Mouse (Mus musculus): Measurements from ENCODE around the gene Dohh. TPM values are rescaled to one million over a fixed set of nuclear protein-coding genes. Genes with fewer than 3 reads are reported as not detected.
A peak's percentile ranks its signal among the peaks of the same experiment; 100 is the strongest.

The Dohh gene
- polyA plus RNA-seq, 1 experiment from 2014 or later = 109 TPM

DNA sequence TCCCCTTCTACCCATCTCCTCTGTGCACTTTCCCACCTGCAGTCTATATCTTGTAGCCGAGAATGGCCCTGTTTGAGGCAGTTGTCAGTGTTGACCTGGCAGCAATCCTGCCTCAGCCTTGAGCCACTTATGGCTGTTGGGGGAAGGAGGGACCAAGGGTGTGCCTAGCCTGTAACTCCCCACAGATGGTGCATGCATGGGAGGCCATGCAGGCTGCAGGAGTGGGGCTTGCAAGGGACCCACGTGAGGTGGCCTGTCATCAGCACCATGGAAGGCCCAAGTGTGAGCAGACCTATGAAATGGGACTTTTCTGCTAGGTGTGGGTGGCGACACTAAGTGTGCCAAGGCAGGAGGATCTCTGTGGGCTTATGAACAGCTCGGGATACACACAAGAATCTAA, 19.2 kb upstream of the Dohh start:
- ATAC-seq = peak; percentile 19; the same call in 1 of the 2 replicates
- 37% methylated on average over 4 of the region's 4 CpGs for WGBS
- H3K27ac ChIP-seq (ENCODE audit: low read length) = peak overlapping the region; percentile 46

DNA sequence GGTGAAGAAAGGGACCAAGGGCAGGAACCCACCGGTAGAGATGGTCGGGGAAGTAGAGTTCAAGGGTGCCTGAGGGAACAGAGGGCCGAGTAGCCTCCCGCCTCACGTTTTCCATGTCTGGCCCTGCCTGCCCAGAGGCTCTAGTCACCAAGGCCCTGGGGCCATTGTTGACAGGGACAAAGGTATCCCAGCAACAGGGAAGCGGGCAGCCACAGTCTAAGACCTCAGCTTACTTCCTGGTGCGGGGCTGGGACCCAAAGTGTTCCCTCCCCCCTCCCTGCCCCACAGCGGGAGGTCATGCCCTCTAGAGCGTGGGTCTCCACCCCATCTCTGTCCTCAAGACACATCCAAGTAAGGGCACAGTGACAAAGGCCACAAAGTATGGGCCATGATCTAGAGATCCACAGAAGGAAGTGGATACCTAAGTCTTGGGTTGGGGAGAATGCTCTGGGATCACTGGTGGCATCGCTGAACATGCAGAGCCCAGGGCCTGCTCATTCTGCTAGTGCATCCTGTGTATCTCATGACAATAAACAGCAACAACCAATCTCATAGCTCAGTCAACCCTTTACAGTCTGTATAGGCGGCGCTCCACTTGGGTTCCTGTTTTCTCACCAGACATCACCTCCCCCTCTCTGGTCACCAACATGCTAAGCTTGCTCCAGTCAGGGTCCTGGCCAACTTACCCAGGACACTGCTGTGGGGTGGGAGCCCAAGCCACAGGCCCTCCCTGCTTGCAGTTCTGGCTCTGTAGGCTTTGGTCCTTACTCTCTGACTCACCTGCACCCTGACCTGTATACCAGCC, 18.4 kb upstream of the Dohh start, which contains the start of gene 4930404N11Rik:
4930404N11Rik (minus strand) TSS at position 145 of the 805 bp plus-strand sequence.
- Histone ChIP-seq H3K4me1 (ENCODE audit: control insufficient read depth, insufficient read depth, low read length) (peaks cover 52% of the 10 kb centered on the region), H3K9me3 (ENCODE audit: control insufficient read depth, low read length) (no peaks in the 10 kb centered on the region), H3K9ac (ENCODE audit: low read depth, low read length) (peak within 1 kb of the TSS; percentile 61), H3K27ac (ENCODE audit: low read length) (peak within 1 kb of the TSS; percentile 46), H3K36me3 (ENCODE audit: control insufficient read depth, insufficient read depth, low read length) (peaks cover 53% of the 10 kb centered on the region), H3K4me2 (ENCODE audit: low read depth, low read length) (peak within 1 kb of the TSS; percentile 44), H3K4me3 (ENCODE audit: low read length) (peak within 1 kb of the TSS; percentile 38), H3K27me3 (replicated peaks; ENCODE audit: control insufficient read depth, insufficient read depth, low read length) (peaks cover 4% of the 10 kb centered on the region; the same call in 1 of the 2 replicates)
- peak; percentile 53 for ATAC-seq
- WGBS = 28% methylated on average over 12 of the region's 12 CpGs

More for the DNA sequence above, 19.2 kb upstream of the Dohh start:
- Histone ChIP-seq H3K4me1 (ENCODE audit: control insufficient read depth, insufficient read depth, low read length) (peaks cover 58% of the 10 kb centered on the region), H3K9me3 (ENCODE audit: control insufficient read depth, low read length) (no peaks in the 10 kb centered on the region), H3K4me3 (ENCODE audit: low read length) (no peak overlapping the region), H3K36me3 (ENCODE audit: control insufficient read depth, insufficient read depth, low read length) (peaks cover 47% of the 10 kb centered on the region), H3K27me3 (replicated peaks; ENCODE audit: control insufficient read depth, insufficient read depth, low read length) (peaks cover 4% of the 10 kb centered on the region; the same call in 1 of the 2 replicates), H3K4me2 (ENCODE audit: low read depth, low read length) (no peak overlapping the region), H3K9ac (ENCODE audit: low read depth, low read length) (peak overlapping the region; percentile 61; the same call in 1 of the 2 replicates)

DNA sequence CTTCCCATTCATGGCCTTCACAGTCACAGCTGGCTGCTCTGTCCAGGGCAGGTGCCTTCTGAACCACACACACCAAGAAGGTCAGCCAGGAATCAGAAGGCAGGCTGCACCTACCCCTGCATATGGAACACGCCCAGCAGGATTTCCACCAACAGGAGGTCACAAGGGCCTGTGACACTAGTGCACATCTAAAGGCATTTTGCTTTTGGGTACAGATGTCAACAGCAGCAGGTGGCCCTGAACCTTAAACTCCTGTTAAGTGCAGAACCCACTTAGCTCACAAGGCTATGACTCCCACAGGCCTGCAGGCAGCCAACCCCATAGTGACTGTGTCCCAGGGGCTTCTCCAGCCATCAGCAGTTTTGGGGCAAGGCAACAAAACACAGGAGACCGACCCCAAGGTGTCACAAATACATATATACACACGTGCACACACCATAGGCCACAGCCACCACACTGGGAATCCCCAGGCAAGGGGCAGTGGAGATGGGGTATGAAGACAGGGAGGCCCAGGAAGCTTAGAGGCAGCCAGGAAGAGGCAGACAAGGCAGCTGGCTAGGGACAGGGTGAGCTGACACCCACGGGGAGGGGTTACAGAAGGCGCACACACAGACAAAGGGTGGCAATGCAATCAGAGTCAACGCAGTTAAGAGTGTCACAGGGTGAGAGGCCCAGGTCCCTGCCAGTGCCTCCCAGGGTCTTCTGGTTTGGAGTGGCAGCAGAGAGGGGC, 17.6 kb upstream of the Dohh start:
- Histone ChIP-seq H3K27ac (ENCODE audit: low read length) (peak overlapping the region; percentile 46), H3K4me3 (ENCODE audit: low read length) (no peak overlapping the region), H3K9me3 (ENCODE audit: control insufficient read depth, low read length) (no peaks in the 10 kb centered on the region), H3K4me2 (ENCODE audit: low read depth, low read length) (no peak overlapping the region), H3K4me1 (ENCODE audit: control insufficient read depth, insufficient read depth, low read length) (peaks cover 46% of the 10 kb centered on the region), H3K27me3 (replicated peaks; ENCODE audit: control insufficient read depth, insufficient read depth, low read length) (peaks cover 4% of the 10 kb centered on the region; the same call in 1 of the 2 replicates), H3K36me3 (ENCODE audit: control insufficient read depth, insufficient read depth, low read length) (peaks cover 51% of the 10 kb centered on the region), H3K9ac (ENCODE audit: low read depth, low read length) (peak overlapping the region; percentile 29; the same call in 1 of the 2 replicates)
- WGBS = 70% methylated on average over 6 of the region's 6 CpGs
- peak; percentile 32 for ATAC-seq

DNA sequence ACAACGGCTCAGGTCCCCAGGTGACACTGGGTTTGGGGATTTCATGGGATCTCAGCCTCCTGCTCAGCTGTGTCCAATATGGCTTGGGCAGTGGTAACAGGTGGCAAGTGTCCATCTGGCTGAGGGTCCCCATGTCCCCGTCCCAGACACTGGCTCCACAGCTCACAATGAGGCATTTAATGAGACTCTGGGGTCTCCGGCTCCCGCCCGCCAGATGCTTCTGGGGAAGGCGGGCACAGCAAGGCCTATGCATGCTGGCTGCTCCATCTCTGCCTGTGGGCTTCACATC, 17.1 kb upstream of the Dohh start:
- no peak overlapping the region for H3K9ac ChIP-seq (ENCODE audit: low read depth, low read length)
- no peaks in the 10 kb centered on the region for H3K9me3 ChIP-seq (ENCODE audit: control insufficient read depth, low read length)
- no peak overlapping the region for H3K27ac ChIP-seq (ENCODE audit: low read length)
- H3K27me3 ChIP-seq (replicated peaks; ENCODE audit: control insufficient read depth, insufficient read depth, low read length) = peaks cover 4% of the 10 kb centered on the region; the same call in 1 of the 2 replicates
- no peak overlapping the region for H3K4me3 ChIP-seq (ENCODE audit: low read length)
- no peak for ATAC-seq
- no peak overlapping the region for H3K4me2 ChIP-seq (ENCODE audit: low read depth, low read length)
- H3K36me3 ChIP-seq (ENCODE audit: control insufficient read depth, insufficient read depth, low read length) = peaks cover 51% of the 10 kb centered on the region
- H3K4me1 ChIP-seq (ENCODE audit: control insufficient read depth, insufficient read depth, low read length) = peaks cover 42% of the 10 kb centered on the region
- 84% methylated on average over 6 of the region's 6 CpGs for WGBS

DNA sequence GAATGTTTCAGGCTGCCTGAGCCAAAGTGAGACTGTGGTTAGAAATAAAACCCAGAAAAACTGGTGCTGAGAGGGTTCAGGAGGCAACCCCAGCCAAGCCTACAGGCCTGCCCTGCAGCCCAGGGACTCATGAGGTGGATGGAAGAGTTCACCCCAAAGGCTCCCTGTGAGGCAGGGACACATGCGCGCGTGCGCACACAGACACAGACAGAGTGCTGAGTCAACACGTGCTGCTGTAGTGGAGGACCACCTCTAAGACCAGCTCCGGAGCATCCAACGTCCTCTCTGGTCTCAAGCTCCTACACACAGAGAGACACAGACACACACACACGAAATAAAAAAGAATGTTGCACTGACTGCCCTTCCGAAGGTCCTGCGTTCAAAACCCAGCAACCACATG, 8.9 kb upstream of the Dohh start:
- 95% methylated on average over 10 of the region's 10 CpGs for WGBS
- H3K27ac ChIP-seq (ENCODE audit: low read length) = no peak overlapping the region
- H3K4me2 ChIP-seq (ENCODE audit: low read depth, low read length) = no peak overlapping the region
- H3K27me3 ChIP-seq (replicated peaks; ENCODE audit: control insufficient read depth, insufficient read depth, low read length) = no peaks in the 10 kb centered on the region
- H3K9me3 ChIP-seq (ENCODE audit: control insufficient read depth, low read length) = no peaks in the 10 kb centered on the region
- peaks cover 20% of the 10 kb centered on the region for H3K4me1 ChIP-seq (ENCODE audit: control insufficient read depth, insufficient read depth, low read length)
- no peak overlapping the region for H3K4me3 ChIP-seq (ENCODE audit: low read length)
- no peak overlapping the region for H3K9ac ChIP-seq (ENCODE audit: low read depth, low read length)
- peaks cover 11% of the 10 kb centered on the region for H3K36me3 ChIP-seq (ENCODE audit: control insufficient read depth, insufficient read depth, low read length)
- ATAC-seq = no peak

- peaks cover 20% of the 10 kb centered on the region for H3K4me1 ChIP-seq (ENCODE audit: control insufficient read depth, insufficient read depth, low read length)
- no peak for ATAC-seq
- H3K27me3 ChIP-seq (replicated peaks; ENCODE audit: control insufficient read depth, insufficient read depth, low read length) = no peaks in the 10 kb centered on the region
- H3K4me3 ChIP-seq (ENCODE audit: low read length) = peak overlapping the region; percentile 83
- WGBS = 31% methylated on average over 6 of the region's 6 CpGs
- H3K9me3 ChIP-seq (ENCODE audit: control insufficient read depth, low read length) = no peaks in the 10 kb centered on the region
- peak overlapping the region; percentile 95 for H3K9ac ChIP-seq (ENCODE audit: low read depth, low read length)
- H3K4me2 ChIP-seq (ENCODE audit: low read depth, low read length) = peak overlapping the region; percentile 83
- H3K27ac ChIP-seq (ENCODE audit: low read length) = peak overlapping the region; percentile 16
- H3K36me3 ChIP-seq (ENCODE audit: control insufficient read depth, insufficient read depth, low read length) = peaks cover 3% of the 10 kb centered on the region; the same call in 1 of the 2 replicates
Observed at GRCm38 (mm10) chr10:81376561-81377361, 7.5 kb upstream of the Dohh start.

DNA sequence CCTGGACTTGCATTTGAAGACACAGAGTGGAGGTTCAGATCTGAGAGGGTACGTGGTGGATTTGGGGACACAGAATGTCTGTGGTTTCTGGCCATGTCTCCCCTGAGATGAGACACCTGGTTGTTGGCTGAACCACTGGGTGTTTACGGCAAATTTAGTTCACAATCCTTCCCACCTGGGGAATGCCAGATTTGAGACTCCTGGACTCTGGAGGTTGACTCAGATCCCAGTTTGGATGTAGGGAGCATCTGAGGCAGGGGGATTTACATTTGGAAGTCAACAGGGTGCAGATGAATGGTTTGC, 6.9 kb upstream of the Dohh start:
- ATAC-seq = no peak
- no peak overlapping the region for H3K27ac ChIP-seq (ENCODE audit: low read length)
- peaks cover 3% of the 10 kb centered on the region; the same call in 1 of the 2 replicates for H3K36me3 ChIP-seq (ENCODE audit: control insufficient read depth, insufficient read depth, low read length)
- WGBS = 32% methylated on average over 2 of the region's 2 CpGs
- H3K4me3 ChIP-seq (ENCODE audit: low read length) = peak overlapping the region; percentile 83
- peaks cover 20% of the 10 kb centered on the region for H3K4me1 ChIP-seq (ENCODE audit: control insufficient read depth, insufficient read depth, low read length)
- H3K27me3 ChIP-seq (replicated peaks; ENCODE audit: control insufficient read depth, insufficient read depth, low read length) = no peaks in the 10 kb centered on the region
- peak overlapping the region; percentile 83 for H3K4me2 ChIP-seq (ENCODE audit: low read depth, low read length)
- H3K9ac ChIP-seq (ENCODE audit: low read depth, low read length) = peak overlapping the region; percentile 95
- H3K9me3 ChIP-seq (ENCODE audit: control insufficient read depth, low read length) = no peaks in the 10 kb centered on the region

- Histone ChIP-seq H3K27me3 (replicated peaks; ENCODE audit: control insufficient read depth, insufficient read depth, low read length) (no peaks in the 10 kb centered on the region), H3K4me3 (ENCODE audit: low read length) (peak within 1 kb of the TSS; percentile 83), H3K4me2 (ENCODE audit: low read depth, low read length) (peak within 1 kb of the TSS; percentile 83), H3K9me3 (ENCODE audit: control insufficient read depth, low read length) (no peaks in the 10 kb centered on the region), H3K9ac (ENCODE audit: low read depth, low read length) (peak within 1 kb of the TSS; percentile 95), H3K4me1 (ENCODE audit: control insufficient read depth, insufficient read depth, low read length) (peaks cover 24% of the 10 kb centered on the region), H3K27ac (ENCODE audit: low read length) (peak within 1 kb of the TSS; percentile 69), H3K36me3 (ENCODE audit: control insufficient read depth, insufficient read depth, low read length) (peaks cover 3% of the 10 kb centered on the region; the same call in 1 of the 2 replicates)
- ATAC-seq = peak; percentile 68
- WGBS = under 1% methylated on average over 54 of the region's 59 CpGs
Observed at GRCm38 (mm10) chr10:81377793-81378552, 6.3 kb upstream of the Dohh start, which contains the start of gene Fzr1. Gene Fzr1 (minus strand): TSS chr10:81378516.
